Mouse (Mus musculus) kidney, adult 9 months (tissue): Measurements from ENCODE around the gene Ifna14.
"Not testable (repeated sequence)": the region's sequence is repeated elsewhere in the genome, so short reads cannot be mapped to it uniquely, and the experiment has no call there.

ENCODE experiments used
- DNase-seq: peaks from one replicate; pipeline ENCODE4 v3.0.0; 2022

Gene Ifna14

DNA sequence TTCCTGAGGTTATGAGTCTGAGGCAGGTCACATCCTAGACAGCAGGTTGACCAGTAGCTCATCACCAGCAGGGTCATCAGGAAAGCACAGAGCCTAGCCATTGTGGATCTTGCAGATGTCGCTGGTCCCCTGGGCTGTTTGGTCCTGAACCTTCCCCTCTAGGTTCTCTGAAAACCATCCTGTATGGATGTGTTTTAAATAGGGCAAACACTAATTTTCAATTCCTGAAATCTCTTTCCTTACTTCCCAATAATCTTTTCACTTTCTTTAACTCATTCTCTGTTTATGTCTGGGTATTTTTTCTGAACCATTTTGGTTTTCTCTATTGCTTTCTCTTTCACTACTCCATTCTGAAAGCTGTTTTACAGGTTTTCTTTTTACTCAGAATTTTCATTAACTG lies at the start of gene Ifna14:
Gene Ifna14, minus strand, starts transcription at position 101 of the 400 bp plus-strand sequence.
- DNase-seq: no peak

DNA sequence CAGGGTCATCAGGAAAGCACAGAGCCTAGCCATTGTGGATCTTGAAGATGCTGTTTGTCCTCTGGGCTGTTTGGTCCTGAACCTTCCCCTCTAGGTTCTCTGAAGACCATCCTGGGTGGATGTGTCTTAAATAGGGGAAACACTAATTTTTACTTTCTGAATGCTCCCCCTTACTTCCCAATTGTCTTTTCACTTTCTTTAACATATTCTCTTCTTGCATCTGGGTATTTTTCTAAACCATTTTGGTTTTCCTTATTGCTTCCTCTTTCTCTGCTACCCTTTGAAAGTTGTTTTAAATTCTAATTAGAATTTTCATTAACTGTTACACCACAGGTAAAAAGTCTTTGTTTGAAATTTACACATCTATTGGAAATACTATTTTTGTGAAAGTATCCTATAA lies 31.7 kb upstream of the Ifna14 start, which contains the start of gene Ifna12:
Gene Ifna12, minus strand, starts transcription at position 101 of the 400 bp plus-strand sequence.
- no peak for DNase-seq

DNA sequence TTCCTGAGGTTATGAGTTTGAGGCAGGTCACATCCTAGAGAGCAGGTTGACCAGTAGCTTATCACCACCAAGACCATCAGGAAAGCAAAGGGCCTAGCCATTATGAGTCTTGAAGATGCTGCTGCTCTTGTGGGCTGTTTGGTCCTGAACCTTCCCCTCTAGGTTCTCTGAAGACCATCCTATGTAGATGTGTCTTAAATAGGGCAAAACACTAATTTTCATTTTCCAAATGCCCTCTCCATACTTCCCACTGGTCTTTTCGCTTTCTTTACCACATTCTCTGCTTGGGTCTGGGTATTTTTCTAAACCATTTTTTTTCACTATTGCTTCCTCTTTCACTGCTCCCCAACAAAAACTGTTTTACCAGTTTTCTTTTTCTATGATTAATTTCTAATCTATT lies 20.7 kb upstream of the Ifna14 start, which contains the start of gene Ifna9:
Gene Ifna9, minus strand, starts transcription at position 101 of the 400 bp plus-strand sequence.
- no peak for DNase-seq

DNA sequence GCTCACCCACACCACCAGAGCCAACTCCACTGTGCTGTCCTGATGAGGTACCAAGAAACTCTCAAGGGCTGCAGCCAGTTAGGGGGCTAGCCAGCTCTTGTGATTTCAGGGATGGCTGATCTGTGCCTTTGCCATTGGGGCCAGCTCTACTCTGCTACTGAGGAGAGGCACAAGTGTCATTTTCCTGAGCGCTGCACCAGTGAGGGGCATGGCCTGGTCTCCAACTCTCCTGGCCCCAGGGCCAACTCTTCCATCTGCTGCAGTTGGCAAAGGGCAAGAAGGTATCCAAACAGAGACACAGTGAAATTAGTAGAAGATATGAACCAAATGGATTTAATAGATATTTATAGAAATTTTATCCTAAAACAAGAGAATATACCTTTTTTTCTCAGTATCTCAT lies 9.8 kb downstream of the Ifna14 start:
- DNase-seq: no peak

DNA sequence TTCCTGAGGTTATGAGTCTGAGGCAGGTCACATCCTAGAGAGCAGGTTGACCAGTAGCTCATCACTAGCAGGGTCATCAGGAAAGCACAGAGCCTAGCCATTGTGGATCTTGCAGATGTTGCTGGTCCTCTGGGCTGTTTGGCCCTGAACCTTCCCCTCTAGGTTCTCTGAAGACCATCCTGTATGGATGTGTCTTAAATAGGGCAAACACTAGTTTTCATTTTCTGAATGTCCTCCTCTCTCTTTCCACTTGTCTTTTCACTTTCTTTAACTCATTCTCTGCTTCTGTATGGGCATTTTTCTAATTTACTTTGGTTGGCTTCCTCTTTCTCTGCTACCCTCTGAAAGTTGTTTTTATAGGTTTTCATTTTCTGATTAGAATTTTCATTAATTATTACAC lies 13.5 kb downstream of the Ifna14 start, which contains the start of gene Ifna15:
Gene Ifna15, minus strand, starts transcription at position 101 of the 400 bp plus-strand sequence.
- DNase-seq: not testable (repeated sequence)

DNA sequence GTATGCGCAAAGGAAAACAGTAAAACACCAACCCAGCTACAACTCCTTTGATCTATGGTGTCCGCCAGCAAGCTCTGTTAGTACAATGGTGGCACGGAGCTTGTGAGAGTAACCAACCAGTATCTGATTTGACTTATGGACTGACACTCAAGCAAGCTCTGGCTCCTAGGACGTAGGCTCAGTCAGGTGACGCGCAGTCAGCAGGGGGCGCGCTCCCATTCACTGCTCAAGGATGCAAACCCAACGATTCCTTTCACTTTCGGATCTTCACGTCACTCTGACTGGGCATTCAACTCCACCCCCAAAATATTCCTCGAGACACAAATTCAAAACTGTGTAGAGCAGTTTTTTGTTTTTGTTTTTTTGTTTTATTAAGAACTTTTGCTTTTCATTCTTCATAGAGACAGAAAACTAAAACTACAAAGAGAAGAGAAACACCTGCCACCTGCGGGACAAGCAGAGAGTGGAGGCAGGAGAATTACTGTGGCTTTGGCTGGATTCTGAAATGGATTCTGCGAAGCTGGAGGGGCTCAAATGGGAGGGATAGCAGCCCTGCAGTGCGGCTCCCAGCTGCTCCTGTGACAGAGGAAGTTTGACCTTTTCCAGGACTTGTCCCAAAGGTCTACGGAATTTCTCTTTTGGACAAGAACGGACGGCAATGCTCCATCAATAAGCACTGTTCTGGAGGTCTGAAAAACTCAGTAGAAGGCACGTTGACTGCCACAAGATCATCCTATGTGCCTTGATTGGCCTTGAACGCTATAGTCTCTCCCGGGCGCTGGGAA lies 21.2 kb downstream of the Ifna14 start:
- DNase-seq: peak; percentile 88

DNA sequence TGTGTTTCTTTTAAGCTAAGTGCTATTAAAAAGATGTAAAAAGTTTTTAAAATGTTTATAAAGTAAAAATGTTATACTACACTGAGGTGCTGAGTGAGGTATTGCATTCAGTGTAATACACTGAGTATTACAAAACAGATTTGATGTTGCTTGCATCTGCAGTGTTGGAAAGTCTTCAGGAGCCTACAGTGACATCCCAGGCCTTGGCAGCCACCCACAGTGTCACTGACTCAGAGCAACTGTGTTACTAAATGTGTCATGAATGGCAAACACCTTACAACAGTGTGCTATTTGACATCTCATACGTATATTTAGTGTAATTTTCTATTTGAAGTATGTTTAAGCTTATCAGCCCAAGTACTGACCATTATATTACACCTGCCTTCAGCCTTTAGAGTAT lies 23.6 kb downstream of the Ifna14 start:
- DNase-seq: no peak

DNA sequence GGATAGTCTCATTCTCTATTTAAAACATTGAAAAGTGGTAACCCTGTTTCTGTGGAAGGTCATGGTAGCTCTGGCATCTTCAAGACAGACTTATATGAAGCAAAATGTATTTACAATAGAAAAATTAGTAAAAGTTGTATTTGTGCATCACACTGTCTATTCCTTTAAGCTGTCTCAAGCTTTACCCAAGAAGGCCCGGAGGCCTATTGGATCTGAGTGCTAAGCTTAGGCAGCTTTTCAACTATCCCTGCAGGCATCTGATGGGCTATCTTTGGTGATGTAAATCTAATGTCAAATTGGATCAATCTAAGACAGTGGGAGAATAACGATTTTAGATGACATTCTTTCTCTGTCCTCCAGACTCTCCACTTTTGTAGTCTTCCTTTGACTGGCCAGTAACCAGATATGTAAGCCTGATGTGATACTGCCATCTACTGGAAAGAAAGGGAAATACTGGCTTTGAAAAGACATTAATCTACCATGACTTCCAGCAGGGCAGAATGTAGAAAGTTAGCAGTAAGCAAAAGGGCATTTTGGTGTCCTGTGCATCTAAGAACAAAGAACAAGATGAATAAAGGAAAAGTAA lies 27.9 kb downstream of the Ifna14 start:
- DNase-seq: peak; percentile 80

DNA sequence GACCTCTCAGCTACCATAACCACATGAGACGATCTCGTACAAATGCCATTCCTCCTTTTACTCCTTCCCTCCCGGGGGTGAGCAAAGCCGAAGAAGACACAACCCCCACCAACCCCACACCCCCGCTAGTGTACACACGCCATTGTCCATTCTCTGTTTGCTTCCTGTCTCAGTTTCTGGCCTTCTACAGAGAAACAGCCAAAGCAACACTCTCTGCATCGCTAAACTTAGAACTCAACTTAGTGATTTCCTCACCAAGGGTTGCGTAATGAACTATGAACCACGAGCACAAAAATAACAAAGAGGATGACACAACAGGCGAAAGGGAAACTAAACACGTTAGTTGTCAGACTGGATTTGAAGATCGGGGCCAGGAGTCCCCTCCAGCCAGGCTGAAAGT lies 34.3 kb downstream of the Ifna14 start:
- DNase-seq: peak; percentile 64

DNA sequence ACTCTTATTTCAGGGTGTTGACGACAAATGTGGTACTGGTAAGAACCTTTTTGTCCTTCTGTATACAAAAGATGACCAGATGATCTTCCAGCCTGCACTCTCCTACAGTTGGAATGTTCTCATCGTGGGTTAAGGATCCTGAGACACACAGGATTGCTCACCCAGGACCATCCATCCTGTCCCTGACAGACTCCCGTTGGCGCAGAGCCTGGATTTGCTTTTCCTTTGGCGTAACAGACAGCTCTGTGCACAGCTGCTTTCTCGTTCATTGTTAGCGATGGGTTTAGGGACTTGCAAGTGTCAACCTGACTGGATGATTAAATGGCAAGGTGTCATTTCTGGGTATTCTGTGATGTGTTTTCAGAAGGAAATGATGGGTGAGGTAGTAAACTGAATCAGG lies 35.0 kb downstream of the Ifna14 start:
- peak; percentile 37 for DNase-seq

DNA sequence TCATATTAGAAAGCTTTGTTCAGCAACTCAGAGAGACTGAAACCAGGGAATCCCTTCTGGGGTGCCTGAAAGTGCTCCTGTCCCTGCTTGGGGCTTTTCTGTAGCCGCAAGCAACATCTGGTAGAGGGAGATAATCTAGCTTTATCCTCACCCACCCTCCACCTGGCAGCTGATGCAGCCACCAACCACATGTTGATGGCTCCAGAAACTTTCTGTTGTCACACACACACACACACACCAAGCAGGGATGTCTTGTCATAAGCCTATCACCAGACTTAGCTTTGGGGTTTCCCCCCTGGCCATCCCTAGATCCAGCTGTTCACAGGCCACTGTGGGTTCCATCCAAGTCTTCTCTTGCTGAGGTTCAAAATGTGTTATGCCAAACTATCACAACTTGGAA lies 35.9 kb downstream of the Ifna14 start:
- no peak for DNase-seq

DNA sequence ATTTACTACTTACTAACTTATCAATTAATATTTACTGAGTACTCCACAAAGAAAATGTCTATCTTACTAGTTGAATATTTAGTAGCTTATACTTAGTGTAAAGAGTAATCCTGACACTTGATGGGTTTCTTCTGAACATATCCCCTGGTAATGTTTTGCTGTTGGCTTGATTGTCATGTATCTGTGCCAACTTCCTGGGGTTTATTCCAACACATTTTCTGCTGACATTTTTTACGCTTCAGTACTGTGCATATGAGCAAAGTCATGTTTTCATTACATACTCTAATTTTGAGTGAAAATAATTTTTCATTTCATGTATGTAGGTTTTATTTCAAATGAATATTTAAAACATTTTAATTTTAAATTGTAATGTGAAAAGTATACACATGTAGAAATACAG lies 36.7 kb downstream of the Ifna14 start:
- DNase-seq: no peak

DNA sequence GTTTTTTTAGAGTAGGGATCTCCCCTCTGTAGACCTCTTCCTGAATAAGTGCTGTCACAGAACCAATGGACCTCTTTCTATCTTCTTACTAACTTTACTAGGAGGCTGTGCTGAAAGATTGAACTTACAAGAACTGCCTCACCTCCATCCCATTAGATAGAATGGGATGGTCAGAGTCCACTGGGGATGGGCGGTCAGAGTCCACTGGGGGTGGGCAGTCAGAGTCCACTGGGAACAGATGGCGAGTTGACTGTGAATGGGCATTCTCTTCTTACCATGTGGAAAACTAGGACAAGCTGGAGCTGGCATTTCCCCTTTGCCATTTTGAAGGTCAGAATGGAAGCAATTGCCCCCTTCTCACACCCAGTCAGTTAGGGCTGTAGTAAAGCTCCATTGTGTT lies 38.1 kb downstream of the Ifna14 start:
- DNase-seq: peak; percentile 85

DNA sequence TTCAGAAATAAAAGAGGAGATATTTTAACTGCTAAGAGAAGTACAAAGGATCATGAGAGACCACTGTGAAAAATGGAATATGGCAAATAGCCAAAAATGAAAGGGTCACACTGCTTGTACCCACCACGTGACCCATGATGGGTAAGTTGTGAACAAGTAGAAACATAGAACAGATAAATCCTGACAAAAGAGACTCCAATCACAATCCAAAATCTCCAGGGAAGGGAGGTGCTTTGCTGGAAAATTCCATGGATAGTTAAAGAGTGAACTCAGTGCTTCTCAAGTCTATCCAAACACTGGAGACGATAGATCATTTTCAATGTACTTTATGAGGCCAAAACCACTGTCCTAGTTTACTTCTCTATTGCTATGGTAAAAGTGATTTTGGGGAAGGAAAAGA lies 40.7 kb downstream of the Ifna14 start:
- no peak for DNase-seq

DNA sequence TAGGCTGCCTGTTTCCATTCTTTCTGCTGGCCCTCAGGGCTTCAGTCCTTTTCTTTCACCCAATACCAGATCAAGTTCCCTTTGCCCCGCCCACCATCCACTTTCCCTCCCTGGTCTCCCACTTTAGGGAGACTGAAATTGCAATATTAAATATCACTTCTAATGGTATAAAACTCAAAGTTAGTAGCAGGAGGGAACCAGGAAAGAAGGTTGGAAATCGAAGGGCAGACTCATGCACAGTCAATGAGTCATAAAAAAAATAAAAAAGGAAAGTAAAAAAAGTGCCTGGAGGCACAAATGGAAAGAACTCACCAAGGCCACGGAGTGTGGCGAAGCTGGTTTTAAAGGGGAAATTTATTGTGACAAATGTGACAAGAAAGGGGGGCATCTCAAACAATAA lies 41.3 kb downstream of the Ifna14 start:
- no peak for DNase-seq

DNA sequence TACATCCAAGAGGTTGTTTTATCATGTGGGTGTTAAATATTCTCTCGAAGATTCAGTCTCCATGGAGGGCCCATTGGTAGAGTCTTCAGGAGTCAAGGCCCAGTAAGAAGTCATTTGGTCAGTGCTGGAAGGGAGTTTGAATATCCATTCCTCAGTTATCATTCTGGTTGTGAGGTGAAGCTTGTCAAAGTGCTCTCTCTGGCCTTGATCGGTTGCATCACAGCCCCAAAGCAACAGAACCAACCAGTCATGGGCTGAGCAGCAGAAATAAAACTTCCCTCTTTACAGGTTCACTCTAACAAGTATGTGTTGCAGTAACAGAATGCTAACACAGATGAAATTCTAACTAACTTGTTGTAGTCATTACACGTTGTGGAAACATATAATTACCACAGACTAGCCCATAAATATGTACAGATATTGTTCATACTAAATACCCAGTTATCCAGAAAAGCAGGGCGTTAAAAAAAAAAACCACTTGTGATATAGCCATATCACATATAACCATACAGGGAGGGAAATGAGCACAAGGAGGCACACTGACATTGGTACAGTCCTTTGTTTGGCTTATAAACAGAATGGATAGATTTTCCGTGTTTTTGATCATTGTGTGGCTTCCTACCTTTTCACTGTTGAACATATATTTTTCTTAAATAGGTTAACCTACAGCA lies 45.1 kb downstream of the Ifna14 start:
- no peak for DNase-seq

DNA sequence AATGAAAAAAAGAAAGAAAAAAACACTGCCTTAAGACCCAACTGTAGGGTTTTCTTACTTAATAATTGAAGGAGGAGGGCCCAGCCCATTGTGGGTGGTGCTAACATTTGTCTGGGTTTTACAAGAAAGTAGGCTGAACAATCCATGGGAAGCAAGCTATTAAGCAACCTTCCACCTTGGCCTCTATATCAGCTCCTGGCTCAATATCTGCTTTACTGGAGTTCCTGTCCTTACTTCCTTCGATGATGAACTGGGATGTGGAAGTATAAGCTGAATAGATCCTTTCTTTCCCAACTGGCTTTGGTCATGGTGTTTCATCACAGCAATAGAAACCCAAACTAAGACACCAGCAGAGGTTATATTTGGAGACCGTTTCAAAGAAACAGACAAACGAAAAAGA lies 46.2 kb downstream of the Ifna14 start:
- DNase-seq: no peak

DNA sequence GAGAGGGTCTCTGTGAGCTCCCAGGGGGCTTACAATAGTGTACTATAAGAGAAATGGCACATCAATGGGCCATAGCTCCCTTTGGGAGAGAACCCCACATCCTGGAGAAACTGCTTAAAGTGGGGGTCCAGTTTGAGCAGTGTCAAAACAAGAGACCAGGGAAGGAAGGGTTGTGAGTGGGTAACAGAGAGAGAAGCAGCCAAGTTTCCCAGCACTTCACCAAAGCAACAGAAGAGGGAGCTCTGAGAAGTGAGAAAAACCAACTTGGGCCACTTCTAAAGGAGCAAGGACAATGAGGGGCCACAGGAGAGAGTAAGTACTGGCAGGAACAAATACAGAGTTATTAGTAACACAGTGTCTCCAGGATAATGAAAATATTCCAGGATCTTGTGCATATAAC lies 48.4 kb downstream of the Ifna14 start:
- DNase-seq: peak; percentile 42

DNA sequence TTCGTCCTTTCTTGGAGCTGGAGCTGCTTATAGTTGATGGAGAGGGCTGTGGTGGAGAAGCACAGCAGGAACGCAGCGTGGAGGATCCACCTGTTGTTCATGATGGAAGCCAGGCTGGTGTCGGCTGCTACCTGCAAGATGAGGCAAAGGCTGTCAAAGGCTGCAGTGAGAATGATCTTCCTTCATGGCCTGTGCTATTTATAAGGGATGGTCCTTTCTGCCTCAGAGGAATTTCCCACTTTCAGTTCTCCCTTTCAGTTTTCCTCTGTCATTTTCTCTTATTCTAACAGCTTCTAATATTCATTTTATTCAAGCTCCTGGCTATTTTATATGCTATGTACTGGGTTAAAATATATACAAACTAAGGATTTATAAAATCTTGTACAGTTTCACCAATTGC lies 48.9 kb downstream of the Ifna14 start, which contains the start of gene Ifnb1:
Gene Ifnb1, minus strand, starts transcription at position 101 of the 400 bp plus-strand sequence.
- no peak for DNase-seq
